Mouse (Mus musculus) testis, adult 2 months (tissue): Measurements from ENCODE around the gene Tcte2.

Experiments
- CTCF ChIP-seq: fragments of 200-500 bp; IDR thresholded peaks from 2 replicates; pipeline ENCODE4 v1.5.1; 2012; ENCODE audit warnings: low read depth, mild to moderate bottlenecking, inconsistent platforms, low read length, moderate library complexity; ENCODE audit not compliant: control insufficient read depth, insufficient read depth, insufficient replicate concordance
- POLR2A ChIP-seq: fragments of 200-500 bp; IDR thresholded peaks from 2 replicates; pipeline ENCODE4 v1.6.1; 2012; ENCODE audit warnings: low read depth, mild to moderate bottlenecking, inconsistent platforms, low read length, moderate library complexity; ENCODE audit not compliant: control insufficient read depth

- no peak for TF ChIP-seq CTCF
- TF ChIP-seq POLR2A: no peak
Observed at GRCm38 (mm10) chr17:13680318-13680717, 81.3 kb downstream of the Tcte2 start.
